Mouse (Mus musculus): ENCODE results near the gene Gm10647.
"Not testable (repeated sequence)": the region's sequence is repeated elsewhere in the genome, so short reads cannot be mapped to it uniquely, and the experiment has no call there.

Gm10647 gene

GRCm38 (mm10) chr9:66796739-66797138 is at the start of gene Gm10647:
Gm10647 (plus strand) TSS chr9:66797039.
- DNase-seq (ENCODE audit: extremely low spot score), result no peak

- DNase-seq (ENCODE audit: extremely low spot score), result no peak
Measured at GRCm38 (mm10) chr9:66748390-66748789, 48.4 kb upstream of the Gm10647 start.

DNA sequence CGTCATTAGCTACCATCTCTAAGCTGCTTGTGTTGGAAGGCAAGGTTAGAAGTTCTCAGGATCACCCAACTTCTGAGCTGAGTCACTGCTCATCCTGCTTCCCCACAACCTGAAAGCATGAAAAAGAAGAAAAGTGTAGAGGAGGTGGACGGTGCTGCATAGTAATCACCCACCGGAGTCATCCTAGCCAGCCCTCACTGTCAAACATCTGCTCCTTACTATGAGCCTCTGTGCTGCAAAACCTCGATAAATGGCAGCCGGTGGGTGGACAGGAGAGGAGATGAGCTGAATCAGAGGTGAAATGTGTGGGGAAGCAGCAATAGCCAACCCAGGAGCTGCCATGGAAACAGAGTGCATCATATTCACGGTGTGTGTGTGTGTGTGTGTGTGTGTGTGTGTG is 44.0 kb upstream of the Gm10647 start:
- DNase-seq (ENCODE audit: extremely low spot score), result no peak

DNA sequence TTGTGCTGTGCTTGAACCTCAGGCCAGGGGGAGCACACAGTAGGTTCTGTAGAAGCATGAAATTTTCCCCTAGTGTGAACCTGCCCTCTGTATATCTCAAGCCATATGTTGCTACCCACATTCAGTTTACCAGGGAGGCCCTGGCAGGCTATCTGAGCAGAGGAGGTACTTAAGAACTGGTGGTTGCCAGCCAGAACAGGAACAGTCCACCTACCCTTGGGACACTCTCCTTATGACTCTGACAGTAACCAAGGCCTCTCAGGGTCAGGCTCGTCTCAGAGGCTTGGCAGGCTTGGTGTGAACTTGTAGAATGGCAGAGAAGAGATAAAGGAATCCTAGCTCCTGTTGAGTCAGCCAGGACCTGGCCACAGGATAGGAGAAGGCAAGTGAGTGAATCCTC is 35.8 kb upstream of the Gm10647 start:
- DNase-seq (ENCODE audit: extremely low spot score), result no peak

GRCm38 (mm10) chr9:66768721-66769120 is 28.1 kb upstream of the Gm10647 start:
- DNase-seq (ENCODE audit: extremely low spot score), result no peak

DNA sequence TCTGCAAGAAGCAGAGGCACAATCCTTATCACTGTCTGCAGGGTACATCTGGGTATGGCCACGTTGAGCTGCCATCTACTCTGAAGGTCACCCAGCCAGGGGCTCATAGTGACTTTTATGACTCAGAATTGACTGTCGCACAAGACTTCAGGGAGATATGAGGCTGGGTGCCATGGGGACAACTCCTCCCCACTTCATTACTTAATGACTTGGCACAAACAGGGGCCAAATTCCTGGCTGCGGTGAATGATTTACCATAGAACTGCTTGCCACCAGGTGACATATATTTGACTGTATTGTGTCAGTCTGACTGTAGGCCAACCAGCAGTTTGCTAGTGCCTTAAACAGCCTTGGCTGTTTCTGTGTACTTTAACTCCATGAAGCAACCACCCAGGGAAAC is 27.6 kb upstream of the Gm10647 start:
- no peak for DNase-seq (ENCODE audit: extremely low spot score)

GRCm38 (mm10) chr9:66770701-66771100 is 26.1 kb upstream of the Gm10647 start:
- DNase-seq (ENCODE audit: extremely low spot score), result no peak

GRCm38 (mm10) chr9:66784552-66784951 is 12.3 kb upstream of the Gm10647 start:
- DNase-seq (ENCODE audit: extremely low spot score), result not testable (repeated sequence)

DNA sequence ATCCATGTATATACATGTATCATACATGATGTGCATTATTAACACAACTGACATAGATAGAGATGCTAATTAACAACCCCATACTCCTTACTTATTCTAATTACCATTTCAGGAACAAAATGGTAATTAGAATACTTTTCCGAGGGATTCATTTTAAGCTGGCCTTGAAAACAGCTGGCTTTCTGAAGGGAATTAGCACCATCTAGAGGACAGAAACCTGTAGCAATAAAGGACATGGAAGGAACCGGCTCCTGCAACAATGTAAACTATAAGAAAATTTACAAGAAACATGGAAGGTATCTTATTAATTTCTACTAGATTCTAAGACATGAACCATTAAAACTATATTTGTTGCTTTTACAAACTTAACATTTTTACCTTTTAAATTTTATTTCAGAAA is 9.0 kb upstream of the Gm10647 start:
- peak; percentile 35 for DNase-seq (ENCODE audit: extremely low spot score)

DNA sequence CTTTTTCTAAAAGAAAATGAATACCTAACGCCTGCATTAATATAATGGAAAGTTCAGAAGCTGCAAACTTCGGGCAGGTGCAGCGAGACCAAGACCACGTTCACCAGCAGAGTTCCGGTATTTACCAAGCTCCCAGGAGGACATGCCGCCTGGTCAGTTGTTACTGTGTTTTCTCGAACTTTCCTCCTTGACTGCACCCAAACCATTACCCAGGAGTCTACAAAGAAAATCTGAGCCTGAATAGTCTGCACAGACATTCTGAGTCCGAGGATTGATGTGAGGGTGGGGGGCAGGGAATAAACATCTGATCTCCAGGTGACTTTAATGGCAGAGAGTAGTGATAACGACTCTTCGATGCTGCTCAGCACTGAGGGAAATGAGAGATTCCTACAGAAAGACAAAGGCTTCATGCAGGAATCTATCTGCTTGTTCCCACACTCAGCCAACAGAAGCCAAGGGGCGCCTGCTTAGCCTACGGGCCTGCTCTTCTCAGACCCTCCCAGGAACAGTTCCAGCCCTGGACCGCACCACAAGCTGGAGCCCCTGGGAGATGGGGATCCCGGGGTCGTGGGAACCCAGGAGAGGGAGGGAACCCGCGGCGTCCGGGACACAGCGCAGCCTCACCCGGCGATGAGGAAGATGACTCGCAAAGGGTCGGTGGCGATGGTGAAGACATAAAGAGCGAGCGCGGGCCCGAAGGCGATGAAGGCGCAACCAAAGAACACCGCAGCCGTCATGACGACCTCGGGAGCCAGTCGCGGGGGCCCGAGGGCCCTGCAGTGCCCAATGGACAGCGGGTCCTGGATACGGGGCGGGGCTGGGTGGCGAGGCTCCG is 2.0 kb upstream of the Gm10647 start:
- DNase-seq (ENCODE audit: extremely low spot score), result no peak

DNA sequence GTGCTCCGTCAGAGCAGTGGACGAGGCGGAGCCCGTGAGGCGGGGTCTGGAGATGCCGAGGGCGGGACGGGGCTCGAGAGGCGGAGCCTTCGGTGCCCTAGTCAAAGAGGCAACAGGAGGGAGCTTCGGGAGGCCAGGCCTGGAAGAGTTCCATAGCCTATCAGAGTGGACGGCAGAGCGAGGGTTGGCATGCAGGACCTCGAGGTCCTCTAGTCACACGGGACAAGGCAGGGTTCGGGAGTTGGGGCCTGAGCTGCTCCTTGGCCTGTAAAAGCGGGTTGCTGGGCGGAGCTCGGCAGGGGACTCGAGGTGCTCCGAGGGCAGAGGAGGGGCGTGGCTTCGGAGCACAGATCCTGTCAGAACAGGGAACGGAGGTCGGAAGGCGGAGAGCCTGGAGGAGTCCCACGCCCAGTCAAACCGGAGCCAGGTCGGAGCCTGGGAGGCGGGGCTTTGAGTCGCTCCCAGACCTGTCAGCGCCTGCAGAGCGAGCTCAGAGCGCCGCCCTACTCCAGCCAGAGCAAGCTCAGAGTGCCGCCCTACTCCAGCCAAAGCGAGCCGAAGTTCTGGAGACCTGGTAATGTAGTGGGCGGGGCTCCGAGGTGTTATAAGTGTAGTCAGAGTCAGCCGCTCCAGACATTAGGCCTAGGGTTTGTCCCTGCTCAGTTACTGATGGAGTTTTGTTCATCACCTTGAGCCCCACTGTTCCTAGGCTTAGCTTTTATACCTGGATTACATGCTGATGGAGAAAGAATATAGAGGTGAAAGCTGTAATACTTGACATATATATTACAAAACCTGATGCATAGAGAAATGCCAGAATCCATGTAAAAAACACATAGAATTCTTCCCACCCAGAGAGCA is 1.1 kb upstream of the Gm10647 start, which contains the start of gene Aph1b:
Aph1b (minus strand) TSS at position 27 of the 861 bp plus-strand sequence.
- DNase-seq (ENCODE audit: extremely low spot score), result peak; percentile 99

DNA sequence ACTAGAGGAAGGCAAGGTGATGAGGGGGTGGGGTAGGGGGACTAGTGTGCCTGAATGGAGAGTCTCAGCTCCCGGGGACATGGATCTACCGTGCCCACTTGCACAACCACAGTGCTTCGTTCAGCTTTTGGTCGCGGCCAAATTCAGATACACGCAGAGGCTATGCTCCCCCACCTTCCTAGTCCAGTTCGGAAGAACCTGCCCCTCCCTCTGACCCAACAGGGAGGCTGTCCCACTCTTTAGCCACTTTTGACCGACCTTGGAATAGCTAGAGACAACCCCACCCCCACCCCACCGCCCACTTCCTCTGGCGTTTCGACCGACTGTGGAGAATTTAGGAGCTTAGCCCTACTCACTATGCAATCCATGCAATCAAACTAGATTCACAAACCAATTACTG is 5.1 kb downstream of the Gm10647 start:
- DNase-seq (ENCODE audit: extremely low spot score), result no peak

DNA sequence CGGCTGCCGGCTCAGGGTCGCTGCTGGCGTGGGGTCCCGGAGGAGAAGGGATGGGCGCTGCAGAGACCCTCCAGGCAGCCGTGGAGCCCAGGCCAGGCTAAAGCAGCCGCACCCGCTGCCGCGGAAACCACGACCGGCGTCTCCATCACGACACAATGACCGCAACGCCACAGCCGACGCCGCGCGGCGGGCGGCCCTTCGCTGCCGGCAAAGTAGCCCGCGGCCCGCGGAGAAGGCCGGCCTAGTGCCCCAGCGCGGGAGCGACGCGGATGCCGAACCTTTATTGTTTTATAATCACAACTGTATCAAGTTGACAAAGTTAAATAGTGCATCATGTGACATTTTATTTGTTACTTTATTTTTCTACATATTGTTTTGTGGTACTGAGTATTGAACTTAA is 9.1 kb downstream of the Gm10647 start:
- peak; percentile 50 for DNase-seq (ENCODE audit: extremely low spot score)

DNA sequence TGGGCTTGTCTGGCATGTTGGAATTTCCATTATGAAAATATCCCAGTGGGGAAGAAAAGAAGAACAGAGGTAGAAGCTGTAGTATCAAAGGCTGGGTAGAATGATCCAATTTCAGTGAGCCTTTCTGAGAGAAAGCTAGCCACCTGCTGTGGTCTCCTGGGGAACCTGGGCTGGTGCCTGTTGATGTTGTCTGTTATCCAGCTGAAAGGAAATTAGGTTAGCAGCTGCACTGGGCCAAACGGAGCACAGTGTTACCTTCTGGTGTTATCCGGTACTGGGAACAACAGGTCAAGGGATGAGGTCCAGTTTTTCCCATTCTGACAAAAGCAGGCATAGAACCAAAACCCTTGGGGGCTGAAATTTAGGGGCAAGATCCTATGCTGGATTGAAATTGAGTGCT is 16.6 kb downstream of the Gm10647 start:
- no peak for DNase-seq (ENCODE audit: extremely low spot score)

DNA sequence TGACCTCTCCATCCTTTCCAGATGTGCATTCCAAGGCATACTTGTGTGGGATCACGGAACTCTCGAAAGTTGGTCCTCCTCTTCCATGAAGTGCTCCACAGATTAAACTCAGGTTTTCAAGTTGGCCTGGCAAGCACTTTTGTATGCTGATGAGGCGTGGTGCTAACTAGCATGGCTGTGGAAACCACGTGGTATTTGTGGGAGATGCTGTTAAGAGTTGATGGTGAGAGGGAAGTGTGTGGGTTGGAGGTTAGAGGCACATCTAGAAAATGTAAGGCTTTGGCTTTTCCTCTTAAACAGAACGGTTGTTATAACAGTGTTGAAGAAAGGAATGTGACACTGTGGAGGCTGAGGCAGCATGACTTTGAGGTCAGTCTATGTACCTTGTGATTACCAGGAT is 24.2 kb downstream of the Gm10647 start:
- no peak for DNase-seq (ENCODE audit: extremely low spot score)

GRCm38 (mm10) chr9:66822255-66822654 is 25.4 kb downstream of the Gm10647 start:
- not testable (repeated sequence) for DNase-seq (ENCODE audit: extremely low spot score)

DNA sequence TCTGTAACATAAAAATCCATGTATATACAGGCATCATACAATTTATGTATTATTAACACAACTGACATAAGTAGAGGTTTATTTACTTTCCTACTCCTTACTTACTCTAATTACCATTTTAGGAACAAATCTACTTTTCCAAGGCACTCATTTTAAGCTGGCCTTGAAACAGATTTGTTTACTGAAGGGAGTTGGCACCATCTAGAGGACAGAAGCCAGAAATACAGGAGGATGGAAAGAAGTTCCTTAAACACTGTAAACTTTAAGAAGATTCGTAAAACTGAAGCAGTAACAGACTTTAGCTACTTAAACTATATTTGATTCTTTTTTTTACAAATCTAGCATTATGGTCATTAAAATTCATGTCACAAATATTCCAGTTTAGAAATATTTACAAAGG is 29.2 kb downstream of the Gm10647 start:
- no peak for DNase-seq (ENCODE audit: extremely low spot score)

DNA sequence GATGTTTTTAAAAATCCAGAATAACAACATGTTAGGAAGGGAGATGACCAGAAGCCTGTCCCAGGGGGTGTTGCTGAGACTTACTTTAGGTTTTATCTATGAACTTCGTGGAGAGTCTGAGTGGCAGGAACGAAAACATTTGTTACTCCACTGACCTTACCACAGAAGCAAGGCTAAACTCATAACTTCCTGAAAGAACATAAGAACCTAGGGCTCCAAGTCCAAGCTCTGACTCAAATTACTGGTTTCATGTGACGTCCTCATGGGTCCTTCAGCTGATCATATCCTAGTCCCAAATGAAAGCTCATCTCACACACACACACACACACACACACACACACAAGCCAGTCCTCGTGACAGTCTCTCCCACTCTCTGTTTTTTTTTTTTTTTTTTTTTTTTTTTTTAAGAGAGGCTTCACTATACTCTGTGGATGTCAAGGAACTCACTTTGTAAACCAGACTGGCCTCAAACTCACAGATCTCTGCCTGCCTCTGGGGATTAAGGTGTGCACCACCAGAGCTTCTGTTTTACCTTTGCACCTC is 35.6 kb downstream of the Gm10647 start:
- no peak for DNase-seq (ENCODE audit: extremely low spot score)

GRCm38 (mm10) chr9:66833851-66834250 is 37.0 kb downstream of the Gm10647 start:
- no peak for DNase-seq (ENCODE audit: extremely low spot score)

DNA sequence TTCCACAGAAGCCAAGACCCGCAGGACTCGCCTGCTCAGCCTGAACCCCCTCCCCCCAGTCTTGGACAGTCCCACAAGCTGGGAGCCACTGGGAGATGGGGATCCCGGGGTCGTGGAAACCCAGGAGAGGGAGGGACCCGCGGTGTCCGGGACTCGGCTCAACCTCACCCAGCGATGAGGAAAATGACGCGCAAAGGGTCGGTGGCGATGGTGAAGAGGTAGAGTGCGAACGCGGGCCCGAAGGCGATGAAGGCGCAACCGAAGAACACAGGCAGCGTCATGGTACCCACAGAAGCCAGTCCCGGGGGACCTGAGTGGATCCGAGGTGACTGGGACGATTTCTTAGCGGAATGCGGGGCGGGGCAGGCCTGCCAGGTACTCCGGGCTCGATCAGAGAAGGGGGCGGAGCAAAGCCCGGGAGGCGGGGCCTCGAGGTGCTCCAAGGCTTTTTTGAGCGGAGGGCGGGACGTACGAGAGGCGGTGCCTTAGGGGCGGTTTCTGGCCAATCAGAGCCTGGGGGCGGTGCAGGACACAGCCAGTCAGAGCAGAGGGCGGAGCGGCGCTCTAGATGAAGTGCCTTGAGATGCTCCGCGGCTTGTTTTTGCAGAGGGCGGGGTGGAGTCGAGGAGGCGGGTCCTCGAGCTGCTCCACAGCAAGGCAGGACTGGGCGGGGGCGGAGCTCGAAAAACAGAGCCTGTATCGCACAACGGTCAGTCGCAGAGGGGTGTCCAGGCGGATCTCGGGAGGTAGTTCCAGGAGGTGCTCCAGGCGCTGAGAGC is 37.7 kb downstream of the Gm10647 start, which contains the start of gene Aph1c:
Aph1c (minus strand) TSS at position 409 of the 779 bp plus-strand sequence.
- peak; percentile 98 for DNase-seq (ENCODE audit: extremely low spot score)

- no peak for DNase-seq (ENCODE audit: extremely low spot score)
Measured at GRCm38 (mm10) chr9:66835097-66835480, 38.2 kb downstream of the Gm10647 start.

- DNase-seq (ENCODE audit: extremely low spot score), result no peak
Measured at GRCm38 (mm10) chr9:66846822-66847221, 50.0 kb downstream of the Gm10647 start.
